Mouse (Mus musculus): ENCODE results near the gene Tmem120b.
A peak's percentile ranks its signal among the peaks of the same experiment; 100 is the strongest.

Gene Tmem120b

GRCm38 (mm10) chr5:123068115-123068514 lies at the start of gene Tmem120b:
Gene Tmem120b (plus strand): TSS chr5:123068415.
- no peak for DNase-seq (ENCODE audit: low spot score in 2 of 2)

GRCm38 (mm10) chr5:123019336-123020016 lies 48.7 kb upstream of the Tmem120b start:
- DNase-seq (ENCODE audit: low spot score in 2 of 2), result no peak

- DNase-seq (ENCODE audit: low spot score in 2 of 2), result no peak
Measured at GRCm38 (mm10) chr5:123020426-123020825, 47.8 kb upstream of the Tmem120b start.

- no peak for DNase-seq (ENCODE audit: low spot score in 2 of 2)
Measured at GRCm38 (mm10) chr5:123021438-123021837, 46.8 kb upstream of the Tmem120b start.

- DNase-seq (ENCODE audit: low spot score in 2 of 2), result no peak
Measured at GRCm38 (mm10) chr5:123023049-123023448, 45.2 kb upstream of the Tmem120b start.

GRCm38 (mm10) chr5:123024312-123024711 lies 43.9 kb upstream of the Tmem120b start:
- DNase-seq (ENCODE audit: low spot score in 2 of 2), result no peak

GRCm38 (mm10) chr5:123024965-123025573 lies 43.1 kb upstream of the Tmem120b start:
- peak; percentile 26 to 43 for DNase-seq (ENCODE audit: low spot score in 2 of 2)

GRCm38 (mm10) chr5:123026414-123026813 lies 41.8 kb upstream of the Tmem120b start:
- DNase-seq (ENCODE audit: low spot score in 2 of 2), result no peak

- DNase-seq (ENCODE audit: low spot score in 2 of 2), result no peak
Measured at GRCm38 (mm10) chr5:123027436-123027835, 40.8 kb upstream of the Tmem120b start.

- DNase-seq (ENCODE audit: low spot score in 2 of 2), result no peak
Measured at GRCm38 (mm10) chr5:123029729-123030128, 38.5 kb upstream of the Tmem120b start.

GRCm38 (mm10) chr5:123031312-123031711 lies 36.9 kb upstream of the Tmem120b start:
- no peak for DNase-seq (ENCODE audit: low spot score in 2 of 2)

- DNase-seq (ENCODE audit: low spot score in 2 of 2), result no peak
Measured at GRCm38 (mm10) chr5:123033646-123034160, 34.5 kb upstream of the Tmem120b start.

GRCm38 (mm10) chr5:123035089-123035488 lies 33.1 kb upstream of the Tmem120b start:
- no peak for DNase-seq (ENCODE audit: low spot score in 2 of 2)

GRCm38 (mm10) chr5:123035564-123035963 lies 32.7 kb upstream of the Tmem120b start:
- DNase-seq (ENCODE audit: low spot score in 2 of 2), result no peak

- no peak for DNase-seq (ENCODE audit: low spot score in 2 of 2)
Measured at GRCm38 (mm10) chr5:123038115-123038514, 30.1 kb upstream of the Tmem120b start.

GRCm38 (mm10) chr5:123039120-123039752 lies 29.0 kb upstream of the Tmem120b start:
- DNase-seq (ENCODE audit: low spot score in 2 of 2), result peak; percentile 83 to 87

- DNase-seq (ENCODE audit: low spot score in 2 of 2), result no peak
Measured at GRCm38 (mm10) chr5:123040796-123041195, 27.4 kb upstream of the Tmem120b start.

GRCm38 (mm10) chr5:123043856-123044255 lies 24.4 kb upstream of the Tmem120b start:
- peak in 1 of 2 experiments; percentile 49 for DNase-seq (ENCODE audit: low spot score in 2 of 2)

GRCm38 (mm10) chr5:123045561-123046295 lies 22.5 kb upstream of the Tmem120b start:
- peak; percentile 60 to 63 for DNase-seq (ENCODE audit: low spot score in 2 of 2)

GRCm38 (mm10) chr5:123046916-123047315 lies 21.3 kb upstream of the Tmem120b start, which contains the start of gene Morn3:
Gene Morn3 (minus strand): TSS chr5:123047016.
- no peak for DNase-seq (ENCODE audit: low spot score in 2 of 2)

- peak in 1 of 2 experiments; percentile 34 for DNase-seq (ENCODE audit: low spot score in 2 of 2)
Measured at GRCm38 (mm10) chr5:123049271-123049670, 18.9 kb upstream of the Tmem120b start.

- DNase-seq (ENCODE audit: low spot score in 2 of 2), result no peak
Measured at GRCm38 (mm10) chr5:123050918-123051317, 17.3 kb upstream of the Tmem120b start.

Measured in natural killer cell, adult 2 months (primary cell).